Mouse (Mus musculus): ENCODE results near the gene Tfdp1. TPM values are rescaled to one million over a fixed set of nuclear protein-coding genes. Genes with fewer than 3 reads are reported as not detected.
A peak's percentile ranks its signal among the peaks of the same experiment; 100 is the strongest.

The Tfdp1 gene
- polyA plus RNA-seq, 1 experiment = 175 TPM

DNA sequence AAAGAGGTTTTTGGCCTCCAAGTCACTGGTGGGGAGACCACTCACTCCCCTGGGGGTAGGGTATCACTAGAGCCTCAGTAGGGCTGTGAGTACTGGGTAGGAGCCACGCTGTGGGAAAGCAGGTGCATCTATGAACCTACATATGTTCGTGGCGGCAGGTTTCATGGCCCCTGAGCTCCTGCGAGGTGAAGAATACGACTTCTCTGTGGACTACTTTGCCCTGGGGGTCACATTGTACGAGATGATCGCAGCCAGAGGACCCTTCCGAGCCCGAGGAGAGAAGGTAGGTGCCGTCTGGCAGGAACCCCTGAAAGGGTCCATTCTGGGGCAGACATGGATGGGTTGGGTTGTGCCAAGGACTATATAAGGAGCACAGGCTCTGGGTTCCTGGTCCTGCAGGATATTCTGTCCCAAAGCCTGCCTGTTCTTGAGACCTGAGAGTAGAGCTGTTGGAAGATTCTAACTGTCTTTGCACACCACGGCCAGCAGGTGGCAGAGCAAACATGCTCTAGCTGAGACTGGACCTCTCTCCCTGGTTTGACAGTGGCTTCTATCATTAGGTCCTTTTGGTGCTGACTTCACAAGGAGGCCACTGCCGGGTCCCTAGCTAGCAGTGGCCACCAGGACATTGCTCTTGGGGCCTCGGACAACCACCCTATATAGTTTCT lies 74.5 kb downstream of the Tfdp1 start:
- no peaks in the 10 kb centered on the region for H3K9me3 ChIP-seq (replicated peaks; ENCODE audit: control insufficient read depth, insufficient read depth, low read length, poor library complexity, severe bottlenecking)
- no peak for TF ChIP-seq POLR2A (IDR thresholded peaks at IDR 0.05; ENCODE audit: insufficient read depth, low read length)
- peak; percentile 97 for TF ChIP-seq CTCF (IDR thresholded peaks at IDR 0.05; ENCODE audit: low read depth, low read length)
- 0 out of 2 replicates have a peak, but pooled peaks have one; percentile 17 for TF ChIP-seq EP300 (IDR thresholded peaks at IDR 0.05; ENCODE audit: insufficient read depth, low read depth, low read length)

DNA sequence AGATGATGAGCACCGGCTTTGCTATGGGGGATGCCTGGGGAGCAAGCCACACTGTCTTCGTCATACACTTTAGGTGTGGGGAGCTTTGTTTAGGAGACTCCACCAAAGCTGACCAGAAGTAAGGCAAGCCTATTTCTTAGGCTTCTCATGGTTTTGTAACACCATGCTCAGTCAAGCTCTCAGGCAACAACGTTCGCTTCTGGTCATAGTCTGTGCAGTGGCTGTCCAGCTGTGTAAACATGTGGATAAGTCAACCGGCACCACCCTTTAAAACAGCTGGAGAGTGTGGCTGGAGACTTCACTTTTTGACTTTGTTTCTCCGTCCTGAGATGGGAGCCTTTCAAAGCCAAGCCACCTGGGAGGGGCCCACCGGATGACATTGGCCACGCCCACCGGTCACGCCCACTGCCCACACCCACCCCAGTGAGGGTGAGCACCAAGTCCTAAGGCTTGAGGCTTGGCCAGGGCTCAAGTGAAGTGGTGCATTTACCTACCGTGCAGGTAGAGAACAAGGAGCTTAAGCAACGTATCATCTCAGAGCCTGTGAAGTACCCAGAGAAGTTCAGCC lies 75.4 kb downstream of the Tfdp1 start:
- Histone ChIP-seq H3K27me3 (ENCODE audit: control insufficient read depth, insufficient read depth, low read length, poor library complexity, severe bottlenecking) (no peaks in the 10 kb centered on the region), H3K9ac (ENCODE audit: low read depth, poor library complexity, severe bottlenecking) (no peak overlapping the region)

More for the DNA sequence above, 74.5 kb downstream of the Tfdp1 start:
- Histone ChIP-seq H3K4me1 (ENCODE audit: control insufficient read depth, insufficient read depth, low read length) (no peaks in the 10 kb centered on the region), H3K9ac (ENCODE audit: low read depth, poor library complexity, severe bottlenecking) (no peak overlapping the region), H3K4me3 (ENCODE audit: low read depth, low read length) (no peak overlapping the region), H3K36me3 (ENCODE audit: control insufficient read depth, insufficient read depth, low read length, poor library complexity, severe bottlenecking) (no peaks in the 10 kb centered on the region), H3K27me3 (ENCODE audit: control insufficient read depth, insufficient read depth, low read length, poor library complexity, severe bottlenecking) (no peaks in the 10 kb centered on the region), H3K27ac (ENCODE audit: insufficient read depth, low read length) (no peak overlapping the region)

DNA sequence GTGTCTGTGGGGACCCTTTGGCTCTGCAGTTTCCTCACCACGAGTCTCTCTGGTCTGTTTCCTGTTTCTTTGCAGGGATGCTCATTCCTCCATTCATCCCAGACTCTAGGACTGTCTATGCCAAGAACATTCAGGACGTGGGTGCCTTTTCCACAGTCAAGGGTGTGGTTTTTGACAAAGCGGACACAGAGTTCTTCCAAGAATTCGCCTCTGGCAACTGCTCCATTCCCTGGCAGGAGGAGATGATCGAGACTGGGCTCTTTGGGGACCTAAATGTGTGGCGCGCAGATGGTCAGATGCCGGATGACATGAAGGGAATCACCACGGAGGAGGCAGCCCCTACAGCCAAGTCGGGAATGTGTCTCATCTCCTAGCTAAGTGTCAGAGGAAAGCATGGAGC lies 77.3 kb downstream of the Tfdp1 start:
- Histone ChIP-seq H3K4me3 (ENCODE audit: low read depth, low read length) (no peak overlapping the region), H3K9ac (ENCODE audit: low read depth, poor library complexity, severe bottlenecking) (no peak overlapping the region), H3K9me3 (replicated peaks; ENCODE audit: control insufficient read depth, insufficient read depth, low read length, poor library complexity, severe bottlenecking) (no peaks in the 10 kb centered on the region), H3K36me3 (ENCODE audit: control insufficient read depth, insufficient read depth, low read length, poor library complexity, severe bottlenecking) (no peaks in the 10 kb centered on the region), H3K4me1 (ENCODE audit: control insufficient read depth, insufficient read depth, low read length) (no peaks in the 10 kb centered on the region), H3K27ac (ENCODE audit: insufficient read depth, low read length) (no peak overlapping the region), H3K27me3 (ENCODE audit: control insufficient read depth, insufficient read depth, low read length, poor library complexity, severe bottlenecking) (no peaks in the 10 kb centered on the region)
- TF ChIP-seq CTCF (IDR thresholded peaks at IDR 0.05; ENCODE audit: low read depth, low read length) = no peak
- TF ChIP-seq EP300 (IDR thresholded peaks at IDR 0.05; ENCODE audit: insufficient read depth, low read depth, low read length) = no peak
- no peak for TF ChIP-seq POLR2A (IDR thresholded peaks at IDR 0.05; ENCODE audit: insufficient read depth, low read length)

More for the DNA sequence above, 75.4 kb downstream of the Tfdp1 start:
- TF ChIP-seq EP300 (IDR thresholded peaks at IDR 0.05; ENCODE audit: insufficient read depth, low read depth, low read length) (no peak), CTCF (IDR thresholded peaks at IDR 0.05; ENCODE audit: low read depth, low read length) (no peak), POLR2A (IDR thresholded peaks at IDR 0.05; ENCODE audit: insufficient read depth, low read length) (no peak)
- H3K27ac ChIP-seq (ENCODE audit: insufficient read depth, low read length) = no peak overlapping the region
- no peaks in the 10 kb centered on the region for H3K4me1 ChIP-seq (ENCODE audit: control insufficient read depth, insufficient read depth, low read length)
- H3K36me3 ChIP-seq (ENCODE audit: control insufficient read depth, insufficient read depth, low read length, poor library complexity, severe bottlenecking) = no peaks in the 10 kb centered on the region
- H3K9me3 ChIP-seq (replicated peaks; ENCODE audit: control insufficient read depth, insufficient read depth, low read length, poor library complexity, severe bottlenecking) = no peaks in the 10 kb centered on the region
- H3K4me3 ChIP-seq (ENCODE audit: low read depth, low read length) = no peak overlapping the region

DNA sequence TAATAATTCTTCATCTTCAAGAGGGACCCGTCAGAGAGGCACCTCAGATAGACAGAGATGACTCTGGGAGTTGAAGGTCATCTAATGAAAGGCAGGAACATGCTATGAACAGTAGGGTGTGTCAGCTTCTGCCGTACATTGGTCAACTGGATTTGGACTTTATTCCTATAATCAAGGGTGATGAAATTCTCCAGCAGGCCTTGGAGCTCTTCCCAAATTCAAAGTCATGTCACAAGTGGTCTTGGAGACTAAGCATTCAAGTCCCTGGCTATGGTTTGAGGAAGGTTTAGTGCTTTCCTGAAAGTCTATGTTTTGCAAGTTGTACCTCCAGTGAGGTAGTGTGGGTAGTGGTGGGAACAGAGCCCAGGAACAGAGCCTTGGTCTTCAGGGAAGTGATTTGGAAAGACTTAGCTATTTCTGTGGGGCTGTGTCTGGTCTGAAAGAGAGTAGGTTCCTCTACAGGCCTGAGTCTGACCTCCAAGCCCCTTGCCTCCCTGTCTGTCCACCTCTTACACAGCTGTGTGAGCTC lies 80.6 kb downstream of the Tfdp1 start:
- H3K27me3 ChIP-seq (ENCODE audit: control insufficient read depth, insufficient read depth, low read length, poor library complexity, severe bottlenecking) = no peaks in the 10 kb centered on the region
- H3K36me3 ChIP-seq (ENCODE audit: control insufficient read depth, insufficient read depth, low read length, poor library complexity, severe bottlenecking) = no peaks in the 10 kb centered on the region
- H3K4me3 ChIP-seq (ENCODE audit: low read depth, low read length) = no peak overlapping the region
- no peaks in the 10 kb centered on the region for H3K9me3 ChIP-seq (replicated peaks; ENCODE audit: control insufficient read depth, insufficient read depth, low read length, poor library complexity, severe bottlenecking)
- H3K4me1 ChIP-seq (ENCODE audit: control insufficient read depth, insufficient read depth, low read length) = no peaks in the 10 kb centered on the region
- no peak overlapping the region for H3K9ac ChIP-seq (ENCODE audit: low read depth, poor library complexity, severe bottlenecking)
- H3K27ac ChIP-seq (ENCODE audit: insufficient read depth, low read length) = no peak overlapping the region
- TF ChIP-seq CTCF (IDR thresholded peaks at IDR 0.05; ENCODE audit: low read depth, low read length) (no peak), POLR2A (IDR thresholded peaks at IDR 0.05; ENCODE audit: insufficient read depth, low read length) (no peak), EP300 (IDR thresholded peaks at IDR 0.05; ENCODE audit: insufficient read depth, low read depth, low read length) (no peak)

DNA sequence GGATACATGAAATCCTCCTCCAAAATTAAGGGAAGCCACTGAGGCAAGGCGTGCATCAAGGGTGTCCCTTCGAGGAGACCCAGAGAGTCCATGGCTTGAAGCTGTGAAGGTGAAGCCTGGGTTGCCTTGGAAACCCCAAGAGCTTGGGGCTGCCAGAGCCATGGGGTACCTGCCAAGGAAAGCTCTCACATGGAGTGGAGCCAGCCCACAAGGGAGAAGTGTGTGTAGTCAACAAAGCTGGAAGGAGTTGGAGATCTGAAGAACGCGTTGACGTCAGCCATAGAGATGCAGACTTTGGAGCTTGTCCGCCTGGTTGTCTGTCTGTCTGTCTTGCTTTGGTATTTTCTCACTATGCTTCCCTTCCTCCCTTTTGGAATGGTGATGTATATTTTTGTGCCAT lies 82.4 kb downstream of the Tfdp1 start:
- Histone ChIP-seq H3K27me3 (ENCODE audit: control insufficient read depth, insufficient read depth, low read length, poor library complexity, severe bottlenecking) (no peaks in the 10 kb centered on the region), H3K9ac (ENCODE audit: low read depth, poor library complexity, severe bottlenecking) (no peak overlapping the region), H3K27ac (ENCODE audit: insufficient read depth, low read length) (no peak overlapping the region), H3K4me3 (ENCODE audit: low read depth, low read length) (no peak overlapping the region), H3K36me3 (ENCODE audit: control insufficient read depth, insufficient read depth, low read length, poor library complexity, severe bottlenecking) (no peaks in the 10 kb centered on the region), H3K9me3 (replicated peaks; ENCODE audit: control insufficient read depth, insufficient read depth, low read length, poor library complexity, severe bottlenecking) (no peaks in the 10 kb centered on the region), H3K4me1 (ENCODE audit: control insufficient read depth, insufficient read depth, low read length) (no peaks in the 10 kb centered on the region)
- TF ChIP-seq EP300 (IDR thresholded peaks at IDR 0.05; ENCODE audit: insufficient read depth, low read depth, low read length) = no peak
- no peak for TF ChIP-seq CTCF (IDR thresholded peaks at IDR 0.05; ENCODE audit: low read depth, low read length)
- no peak for TF ChIP-seq POLR2A (IDR thresholded peaks at IDR 0.05; ENCODE audit: insufficient read depth, low read length)

DNA sequence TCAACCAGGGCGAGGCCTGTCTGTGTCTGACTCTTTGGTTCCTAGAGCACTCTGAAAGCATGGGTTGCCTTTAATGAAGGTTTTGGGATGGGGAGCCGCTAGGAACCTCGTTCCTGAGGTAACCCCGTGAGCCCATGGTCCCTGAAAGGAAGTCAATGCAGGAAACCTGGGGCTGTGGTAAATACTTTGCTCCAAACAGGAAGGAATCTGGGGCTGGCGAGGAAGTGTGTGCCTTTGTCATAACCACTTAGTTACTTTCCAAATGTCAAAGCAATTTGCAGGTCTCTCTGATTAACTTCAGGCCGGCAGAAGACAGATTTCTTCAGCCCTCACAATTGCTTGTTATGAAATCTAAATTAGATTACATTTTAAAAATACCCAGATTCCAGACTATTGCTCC lies 88.8 kb downstream of the Tfdp1 start:
- no peak overlapping the region for H3K9ac ChIP-seq (ENCODE audit: low read depth, poor library complexity, severe bottlenecking)
- no peaks in the 10 kb centered on the region for H3K36me3 ChIP-seq (ENCODE audit: control insufficient read depth, insufficient read depth, low read length, poor library complexity, severe bottlenecking)
- no peaks in the 10 kb centered on the region for H3K27me3 ChIP-seq (ENCODE audit: control insufficient read depth, insufficient read depth, low read length, poor library complexity, severe bottlenecking)
- no peaks in the 10 kb centered on the region for H3K4me1 ChIP-seq (ENCODE audit: control insufficient read depth, insufficient read depth, low read length)
- no peak overlapping the region for H3K27ac ChIP-seq (ENCODE audit: insufficient read depth, low read length)
- H3K9me3 ChIP-seq (replicated peaks; ENCODE audit: control insufficient read depth, insufficient read depth, low read length, poor library complexity, severe bottlenecking) = no peaks in the 10 kb centered on the region
- no peak overlapping the region for H3K4me3 ChIP-seq (ENCODE audit: low read depth, low read length)
- no peak for TF ChIP-seq EP300 (IDR thresholded peaks at IDR 0.05; ENCODE audit: insufficient read depth, low read depth, low read length)
- no peak for TF ChIP-seq POLR2A (IDR thresholded peaks at IDR 0.05; ENCODE audit: insufficient read depth, low read length)
- TF ChIP-seq CTCF (IDR thresholded peaks at IDR 0.05; ENCODE audit: low read depth, low read length) = no peak

Other genes starting within 250 kb of the Tfdp1 start
- 44.1 and 44.8 TPM in 2 replicates for gene Pcid2, start 233.3 kb upstream of the Tfdp1 start, polyA plus RNA-seq (2011; ENCODE audit: insufficient read depth, insufficient read length, low read depth, missing spikeins)
- gene Cul4a, start 233.1 kb upstream of the Tfdp1 start, polyA plus RNA-seq (2011; ENCODE audit: insufficient read depth, insufficient read length, low read depth, missing spikeins) = 68.0 and 83.3 TPM in 2 replicates
- 231 and 247 TPM in 2 replicates for gene Lamp1, start 179.6 kb upstream of the Tfdp1 start, polyA plus RNA-seq (2011; ENCODE audit: insufficient read depth, insufficient read length, low read depth, missing spikeins)
- gene Grtp1, start 138.1 kb upstream of the Tfdp1 start, polyA plus RNA-seq (2011; ENCODE audit: insufficient read depth, insufficient read length, low read depth, missing spikeins) = 29.0 and 35.2 TPM in 2 replicates
- not detected in 2 replicates for gene Adprhl1, start 84.6 kb upstream of the Tfdp1 start, polyA plus RNA-seq (2011; ENCODE audit: insufficient read depth, insufficient read length, low read depth, missing spikeins)
- gene Dcun1d2, start 50.6 kb upstream of the Tfdp1 start, polyA plus RNA-seq (2011; ENCODE audit: insufficient read depth, insufficient read length, low read depth, missing spikeins) = 14.4 and 15.3 TPM in 2 replicates
- gene Tmco3, start 50.6 kb upstream of the Tfdp1 start, polyA plus RNA-seq (2011; ENCODE audit: insufficient read depth, insufficient read length, low read depth, missing spikeins) = 12.7 and 15.1 TPM in 2 replicates
- gene Atp4b, start 58.1 kb downstream of the Tfdp1 start, polyA plus RNA-seq (2011; ENCODE audit: insufficient read depth, insufficient read length, low read depth, missing spikeins) = not detected in 2 replicates
- gene Grk1, start 66.3 kb downstream of the Tfdp1 start, polyA plus RNA-seq (2011; ENCODE audit: insufficient read depth, insufficient read length, low read depth, missing spikeins) = not detected in 2 replicates
- gene Tmem255b, start 96.4 kb downstream of the Tfdp1 start, polyA plus RNA-seq (2011; ENCODE audit: insufficient read depth, insufficient read length, low read depth, missing spikeins) = not detected in 2 replicates
- gene Gas6, start 155.7 kb downstream of the Tfdp1 start, polyA plus RNA-seq (2011; ENCODE audit: insufficient read depth, insufficient read length, low read depth, missing spikeins) = 14.9 and 17.2 TPM in 2 replicates
- gene 1700029H14Rik, start 223.7 kb downstream of the Tfdp1 start, polyA plus RNA-seq (2011; ENCODE audit: insufficient read depth, insufficient read length, low read depth, missing spikeins) = not detected in 2 replicates

All from ES-Bruce4 (cell line).